Mouse (Mus musculus): ENCODE measurements at regions not wholly inside any gene's neighbourhood (a gene's known extent, or its start where the extent isn't known, plus 50 kb on each side); places are given as distances from the start of the nearest gene placed in this dataset.

DNA sequence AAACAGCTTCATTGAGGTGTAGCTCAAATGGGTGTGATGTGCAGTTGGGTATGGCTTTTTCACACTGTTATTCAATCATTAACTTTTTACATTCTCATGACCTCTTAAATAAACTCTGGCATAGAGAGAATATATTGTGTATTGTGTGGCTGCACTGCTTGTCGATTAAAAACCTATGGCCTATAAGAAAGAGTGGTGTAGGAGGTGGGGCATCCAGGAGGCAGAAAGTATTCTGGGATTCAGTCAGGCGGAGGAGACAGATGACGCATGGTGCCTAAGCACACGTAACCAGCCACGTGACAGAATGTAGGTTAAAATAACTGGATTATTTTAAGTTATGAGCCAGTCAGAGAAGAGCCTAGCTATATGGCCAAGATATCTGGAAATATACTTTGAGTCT is 78.2 kb upstream of the Slc16a7 start:
- Histone ChIP-seq H3K4me3 (ENCODE audit: control insufficient read depth, low read depth, low read length) (no peak overlapping the region), H3K4me1 (ENCODE audit: control insufficient read depth, insufficient read depth, low read length) (no peaks in the 10 kb centered on the region), H3K27ac (ENCODE audit: control insufficient read depth, insufficient read depth, low read depth, low read length) (no peak overlapping the region), H3K36me3 (ENCODE audit: control insufficient read depth, insufficient read depth, low read length) (no peaks in the 10 kb centered on the region), H3K27me3 (ENCODE audit: control insufficient read depth, insufficient read depth, low read length) (no peaks in the 10 kb centered on the region)
- TF ChIP-seq CTCF (IDR thresholded peaks at IDR 0.05; ENCODE audit: control insufficient read depth, insufficient read depth, insufficient replicate concordance, low read depth, low read length) = no peak
- TF ChIP-seq POLR2A (IDR thresholded peaks at IDR 0.05; ENCODE audit: control insufficient read depth, low read depth, low read length) = no peak

DNA sequence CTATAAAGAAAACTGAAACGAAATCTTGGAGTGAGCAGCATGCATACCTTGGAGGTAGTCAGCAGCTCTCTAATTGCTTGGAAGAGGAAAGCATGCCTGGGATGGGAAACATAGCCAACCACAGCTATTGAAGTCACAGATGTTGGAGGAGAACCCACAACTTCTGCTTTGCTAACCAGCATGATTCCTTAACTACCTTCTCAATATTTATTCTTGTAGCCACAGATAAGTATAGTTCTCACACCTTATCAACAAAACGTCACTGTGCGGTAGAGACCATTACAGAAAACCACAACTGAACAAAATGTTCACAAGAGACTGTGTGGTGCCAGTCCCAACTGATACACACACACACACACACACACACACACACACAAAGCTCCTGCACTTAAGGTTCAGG is 99.1 kb upstream of the Slc16a7 start:
- Histone ChIP-seq H3K4me3 (ENCODE audit: control insufficient read depth, low read depth, low read length) (no peak overlapping the region), H3K36me3 (ENCODE audit: control insufficient read depth, insufficient read depth, low read length) (no peaks in the 10 kb centered on the region), H3K27ac (ENCODE audit: control insufficient read depth, insufficient read depth, low read depth, low read length) (no peak overlapping the region), H3K4me1 (ENCODE audit: control insufficient read depth, insufficient read depth, low read length) (no peaks in the 10 kb centered on the region), H3K27me3 (ENCODE audit: control insufficient read depth, insufficient read depth, low read length) (no peaks in the 10 kb centered on the region)
- TF ChIP-seq CTCF (IDR thresholded peaks at IDR 0.05; ENCODE audit: control insufficient read depth, insufficient read depth, insufficient replicate concordance, low read depth, low read length) (no peak), POLR2A (IDR thresholded peaks at IDR 0.05; ENCODE audit: control insufficient read depth, low read depth, low read length) (no peak)

DNA sequence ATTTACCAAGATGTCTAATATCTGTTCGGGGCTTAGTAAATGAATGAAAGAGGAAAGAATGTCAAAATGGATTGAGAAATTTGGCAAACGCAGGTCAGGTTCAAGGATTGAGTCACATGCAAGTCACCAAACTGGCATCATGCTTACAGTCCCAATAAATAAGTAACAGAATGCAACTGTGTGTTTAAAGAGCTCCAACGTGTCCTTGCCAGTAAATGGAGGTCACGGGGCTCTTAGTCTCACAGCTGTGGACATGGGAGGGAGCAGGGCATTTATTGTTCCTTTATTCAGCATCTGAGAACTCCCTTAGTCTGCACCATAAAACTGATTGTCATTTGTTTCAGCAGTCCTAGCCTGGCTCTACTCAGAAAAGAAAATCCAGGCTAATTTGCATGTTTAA is 101.1 kb upstream of the Slc16a7 start:
- Histone ChIP-seq H3K36me3 (ENCODE audit: control insufficient read depth, insufficient read depth, low read length) (no peaks in the 10 kb centered on the region), H3K27me3 (ENCODE audit: control insufficient read depth, insufficient read depth, low read length) (no peaks in the 10 kb centered on the region), H3K4me1 (ENCODE audit: control insufficient read depth, insufficient read depth, low read length) (no peaks in the 10 kb centered on the region), H3K27ac (ENCODE audit: control insufficient read depth, insufficient read depth, low read depth, low read length) (no peak overlapping the region), H3K4me3 (ENCODE audit: control insufficient read depth, low read depth, low read length) (no peak overlapping the region)
- no peak for TF ChIP-seq CTCF (IDR thresholded peaks at IDR 0.05; ENCODE audit: control insufficient read depth, insufficient read depth, insufficient replicate concordance, low read depth, low read length)
- TF ChIP-seq POLR2A (IDR thresholded peaks at IDR 0.05; ENCODE audit: control insufficient read depth, low read depth, low read length) = no peak

DNA sequence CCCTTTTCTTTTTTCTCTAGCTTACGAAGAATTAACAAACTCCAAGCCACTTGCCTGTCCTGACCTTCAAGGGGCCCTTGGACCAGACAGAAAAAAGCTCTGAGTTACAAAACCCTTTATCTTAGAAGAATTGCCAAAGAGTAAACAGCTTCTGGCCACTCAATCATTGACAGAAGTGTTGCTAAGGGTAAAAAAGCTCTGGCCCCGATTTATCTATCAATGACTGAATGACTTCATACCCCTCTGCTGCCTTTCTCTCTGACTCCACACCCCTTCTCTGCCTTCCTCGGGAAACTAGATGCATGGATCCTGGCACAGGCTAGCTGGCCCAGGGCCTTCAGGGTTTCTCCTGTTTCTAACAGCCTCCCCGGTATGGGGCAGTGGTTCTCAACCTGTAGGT is 105.2 kb upstream of the Slc16a7 start:
- Histone ChIP-seq H3K4me1 (ENCODE audit: control insufficient read depth, insufficient read depth, low read length) (no peaks in the 10 kb centered on the region), H3K27me3 (ENCODE audit: control insufficient read depth, insufficient read depth, low read length) (no peaks in the 10 kb centered on the region), H3K36me3 (ENCODE audit: control insufficient read depth, insufficient read depth, low read length) (no peaks in the 10 kb centered on the region), H3K4me3 (ENCODE audit: control insufficient read depth, low read depth, low read length) (no peak overlapping the region), H3K27ac (ENCODE audit: control insufficient read depth, insufficient read depth, low read depth, low read length) (no peak overlapping the region)
- TF ChIP-seq POLR2A (IDR thresholded peaks at IDR 0.05; ENCODE audit: control insufficient read depth, low read depth, low read length) (no peak), CTCF (IDR thresholded peaks at IDR 0.05; ENCODE audit: control insufficient read depth, insufficient read depth, insufficient replicate concordance, low read depth, low read length) (no peak)

DNA sequence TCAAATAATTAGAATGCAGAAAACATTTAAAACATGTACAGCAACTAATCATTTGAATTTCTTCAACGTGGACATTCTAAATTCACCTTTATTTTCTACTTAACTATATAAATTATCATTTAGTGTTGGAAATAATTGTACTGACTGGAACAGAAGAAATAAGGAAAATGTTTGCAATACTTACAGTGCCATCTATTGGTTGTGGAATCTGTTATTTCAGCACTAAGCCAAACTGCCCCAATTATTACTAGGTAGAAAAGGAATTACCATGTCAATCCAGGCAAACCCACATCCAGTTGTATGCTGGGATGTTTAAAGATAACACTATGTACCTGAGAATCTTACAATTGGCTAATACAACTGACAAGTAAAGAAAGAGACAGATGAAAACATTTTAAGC is 109.1 kb upstream of the Slc16a7 start:
- Histone ChIP-seq H3K4me1 (ENCODE audit: control insufficient read depth, insufficient read depth, low read length) (no peaks in the 10 kb centered on the region), H3K27me3 (ENCODE audit: control insufficient read depth, insufficient read depth, low read length) (no peaks in the 10 kb centered on the region), H3K4me3 (ENCODE audit: control insufficient read depth, low read depth, low read length) (no peak overlapping the region)

DNA sequence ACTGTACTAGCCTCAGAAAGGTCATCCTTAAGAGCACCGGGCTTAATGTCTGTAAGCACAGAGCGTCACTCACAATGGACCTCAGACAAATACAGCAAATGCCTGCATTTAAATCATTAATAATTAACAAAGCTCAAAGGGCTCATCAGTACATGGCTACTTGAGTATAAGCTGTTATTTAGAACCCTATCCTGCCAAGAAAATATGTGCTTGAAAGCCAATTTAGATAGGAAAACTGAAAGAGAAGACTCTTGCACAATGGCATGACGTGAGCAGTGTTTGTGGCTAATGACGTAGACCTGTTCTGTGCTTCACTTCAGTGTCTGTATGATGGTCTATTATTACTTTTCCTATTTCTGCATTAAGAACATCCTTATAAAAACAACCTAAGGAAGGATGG is 111.1 kb upstream of the Slc16a7 start:
- Histone ChIP-seq H3K4me1 (ENCODE audit: control insufficient read depth, insufficient read depth, low read length) (no peaks in the 10 kb centered on the region), H3K36me3 (ENCODE audit: control insufficient read depth, insufficient read depth, low read length) (no peaks in the 10 kb centered on the region), H3K4me3 (ENCODE audit: control insufficient read depth, low read depth, low read length) (no peak overlapping the region), H3K27ac (ENCODE audit: control insufficient read depth, insufficient read depth, low read depth, low read length) (no peak overlapping the region), H3K27me3 (ENCODE audit: control insufficient read depth, insufficient read depth, low read length) (no peaks in the 10 kb centered on the region)
- TF ChIP-seq CTCF (IDR thresholded peaks at IDR 0.05; ENCODE audit: control insufficient read depth, insufficient read depth, insufficient replicate concordance, low read depth, low read length) = no peak
- no peak for TF ChIP-seq POLR2A (IDR thresholded peaks at IDR 0.05; ENCODE audit: control insufficient read depth, low read depth, low read length)

More for the DNA sequence above, 109.1 kb upstream of the Slc16a7 start:
- H3K36me3 ChIP-seq (ENCODE audit: control insufficient read depth, insufficient read depth, low read length) = no peaks in the 10 kb centered on the region
- H3K27ac ChIP-seq (ENCODE audit: control insufficient read depth, insufficient read depth, low read depth, low read length) = no peak overlapping the region
- TF ChIP-seq POLR2A (IDR thresholded peaks at IDR 0.05; ENCODE audit: control insufficient read depth, low read depth, low read length) = no peak
- no peak for TF ChIP-seq CTCF (IDR thresholded peaks at IDR 0.05; ENCODE audit: control insufficient read depth, insufficient read depth, insufficient replicate concordance, low read depth, low read length)

DNA sequence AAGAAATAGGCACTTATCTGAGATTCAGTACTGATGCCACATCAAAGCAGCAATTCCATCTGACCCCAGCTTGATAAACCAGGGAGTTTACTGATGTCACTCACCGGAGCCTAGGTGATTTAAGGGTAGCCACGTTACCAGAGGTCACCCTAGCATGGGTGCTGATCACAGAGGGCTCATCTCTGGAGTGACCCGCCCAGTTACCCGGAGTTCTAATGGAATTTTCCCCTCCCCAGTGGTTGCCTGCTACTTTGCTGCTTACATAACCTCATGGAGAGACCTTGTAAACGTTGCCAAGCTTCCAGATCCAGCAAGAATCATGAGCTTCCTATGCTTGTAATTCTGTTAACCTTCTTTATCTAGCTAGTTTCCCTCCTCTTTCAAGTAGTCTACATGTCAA is 125.8 kb upstream of the Slc16a7 start:
- no peaks in the 10 kb centered on the region for H3K36me3 ChIP-seq (ENCODE audit: control insufficient read depth, insufficient read depth, low read length)
- TF ChIP-seq POLR2A (IDR thresholded peaks at IDR 0.05; ENCODE audit: control insufficient read depth, low read depth, low read length) (no peak), CTCF (IDR thresholded peaks at IDR 0.05; ENCODE audit: control insufficient read depth, insufficient read depth, insufficient replicate concordance, low read depth, low read length) (no peak)
- no peaks in the 10 kb centered on the region for H3K27me3 ChIP-seq (ENCODE audit: control insufficient read depth, insufficient read depth, low read length)
- no peak overlapping the region for H3K27ac ChIP-seq (ENCODE audit: control insufficient read depth, insufficient read depth, low read depth, low read length)
- no peak overlapping the region for H3K4me3 ChIP-seq (ENCODE audit: control insufficient read depth, low read depth, low read length)
- no peaks in the 10 kb centered on the region for H3K4me1 ChIP-seq (ENCODE audit: control insufficient read depth, insufficient read depth, low read length)

DNA sequence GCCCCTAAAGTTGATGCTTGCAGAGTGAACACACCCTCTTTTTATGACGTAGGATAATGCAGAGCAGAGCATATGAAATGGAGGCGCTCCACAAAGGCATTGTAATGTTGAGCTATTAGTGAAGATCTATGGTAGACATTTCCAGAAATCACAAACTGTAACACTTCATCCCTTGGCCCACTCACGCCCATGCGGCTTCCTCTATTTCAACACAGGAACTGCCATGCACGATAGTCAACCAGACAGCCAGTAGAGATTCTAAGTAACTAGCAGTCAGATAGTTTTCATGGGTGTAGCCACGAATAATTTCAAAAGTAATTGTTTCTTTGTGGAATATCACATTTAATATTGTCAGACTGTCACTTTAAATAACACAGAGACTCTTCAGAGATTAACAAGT is 141.6 kb upstream of the Slc16a7 start:
- no peaks in the 10 kb centered on the region for H3K27me3 ChIP-seq (ENCODE audit: control insufficient read depth, insufficient read depth, low read length)
- no peak overlapping the region for H3K27ac ChIP-seq (ENCODE audit: control insufficient read depth, insufficient read depth, low read depth, low read length)
- H3K4me1 ChIP-seq (ENCODE audit: control insufficient read depth, insufficient read depth, low read length) = no peaks in the 10 kb centered on the region
- TF ChIP-seq CTCF (IDR thresholded peaks at IDR 0.05; ENCODE audit: control insufficient read depth, insufficient read depth, insufficient replicate concordance, low read depth, low read length) (no peak), POLR2A (IDR thresholded peaks at IDR 0.05; ENCODE audit: control insufficient read depth, low read depth, low read length) (no peak)
- H3K4me3 ChIP-seq (ENCODE audit: control insufficient read depth, low read depth, low read length) = no peak overlapping the region
- no peaks in the 10 kb centered on the region for H3K36me3 ChIP-seq (ENCODE audit: control insufficient read depth, insufficient read depth, low read length)

Data from testis, adult 2 months (tissue).